In the genomic region with DNA sequence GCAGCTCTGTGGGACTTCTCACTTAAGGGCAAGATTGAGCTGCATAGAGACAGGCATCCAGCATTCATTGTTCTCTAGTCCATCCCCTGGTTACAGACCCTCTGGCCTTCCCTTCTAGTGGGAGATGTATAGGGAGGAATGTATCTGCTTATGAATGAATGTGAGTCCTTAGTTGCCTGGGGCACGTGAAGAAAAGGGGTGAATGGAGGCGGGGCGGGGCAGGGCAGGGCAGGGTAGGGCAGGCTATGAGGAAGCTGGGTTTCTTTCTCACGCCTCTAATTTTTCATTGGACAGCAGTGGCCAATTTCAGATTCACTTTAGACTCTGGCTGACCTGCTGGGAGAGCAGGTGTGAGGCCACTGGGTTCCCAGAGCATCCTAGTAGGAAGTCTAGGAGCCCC, we compare ENCODE assay signal across 12 mouse cellular contexts. TPM values are rescaled to one million over a fixed set of nuclear protein-coding genes. Genes with fewer than 3 reads are reported as not detected.
A peak's percentile ranks its signal among the peaks of the same experiment; 100 is the strongest.
DNase-seq lines count a peak whose midpoint lies in the region; ATAC-seq and TF ChIP-seq lines count a peak whose summit lies in the region.
"Had no signal": no experiment of that assay in that cellular context is flagged by ENCODE, and none has a peak within 500 bp of the region (broad histone marks: within the 10 kb centered on the region; RNA-seq: fewer than 3 reads in every experiment).

No protein-coding gene starts in this region.

- peak; percentile 31 for DNase-seq in R1 (ENCODE audit: low read depth, low spot score)
- DNase-seq in hindbrain, postnatal 0 days (ENCODE audit: low spot score): no peak
- DNase-seq in retina, postnatal 1 day: no peak
- DNase-seq in adrenal gland, adult 8-10 months: no peak
- no peak for DNase-seq in layer of hippocampus, adult 9-10 months (ENCODE audit: low spot score)
- DNase-seq: gastrocnemius, postnatal 36 days; heart, postnatal 14 days had no signal

- no peak for TF ChIP-seq CTCF in hindbrain, postnatal 0 days (IDR thresholded peaks at IDR 0.05; ENCODE audit: low read depth)

- ATAC-seq in forebrain, embryonic 13.5 days: no peak; the same call in 1 of the 2 replicates
- peak; percentile 4; the same call in 1 of the 2 replicates for ATAC-seq in hindbrain, postnatal 0 days
- peak; percentile 25; the same call in 1 of the 2 replicates for ATAC-seq in midbrain, embryonic 15.5 days (replicated peaks)
- no peak for ATAC-seq in inflammation-experienced regulatory T-cells, adult 6 months

- H3K9me3 ChIP-seq in forebrain, embryonic 13.5 days (replicated peaks): no peaks in the 10 kb centered on the region
- no peaks in the 10 kb centered on the region for H3K9me3 ChIP-seq in hindbrain, postnatal 0 days (ENCODE audit: low read length)
- H3K9me3 ChIP-seq in midbrain, embryonic 15.5 days: no peaks in the 10 kb centered on the region
- H3K9me3 ChIP-seq: liver, embryonic 15.5 days had no signal

- no peak overlapping the region for H3K4me3 ChIP-seq in forebrain, embryonic 13.5 days
- peak overlapping the region; percentile 46; the same call in 1 of the 2 replicates for H3K4me3 ChIP-seq in hindbrain, postnatal 0 days (ENCODE audit: low read length)
- peak overlapping the region; percentile 55 for H3K4me3 ChIP-seq in midbrain, embryonic 15.5 days
- H3K4me3 ChIP-seq: liver, embryonic 15.5 days had no signal

- H3K9ac ChIP-seq in forebrain, embryonic 13.5 days: no peak overlapping the region
- H3K9ac ChIP-seq in hindbrain, postnatal 0 days (replicated peaks; ENCODE audit: low read length): peak overlapping the region; percentile 52; the same call in 1 of the 2 replicates
- H3K9ac ChIP-seq in midbrain, embryonic 15.5 days: peak overlapping the region; percentile 59
- H3K9ac ChIP-seq: liver, embryonic 15.5 days had no signal

- H3K36me3 ChIP-seq in forebrain, embryonic 13.5 days (ENCODE audit: poor library complexity, severe bottlenecking): no peaks in the 10 kb centered on the region
- no peaks in the 10 kb centered on the region for H3K36me3 ChIP-seq in hindbrain, postnatal 0 days (ENCODE audit: insufficient read depth, low read length)
- no peaks in the 10 kb centered on the region for H3K36me3 ChIP-seq in midbrain, embryonic 15.5 days (replicated peaks)
- H3K36me3 ChIP-seq: liver, embryonic 15.5 days had no signal

- WGBS in forebrain, embryonic 13.5 days: 44% methylated on average over 4 of the region's 4 CpGs
- 39% methylated on average over 4 of the region's 4 CpGs for WGBS in hindbrain, postnatal 0 days
- WGBS in midbrain, embryonic 15.5 days: 57% methylated on average over 4 of the region's 4 CpGs

- H3K27me3 ChIP-seq in forebrain, embryonic 13.5 days: peaks cover 28% of the 10 kb centered on the region
- H3K27me3 ChIP-seq in hindbrain, postnatal 0 days (ENCODE audit: insufficient read depth, low read length): no peaks in the 10 kb centered on the region
- H3K27me3 ChIP-seq in midbrain, embryonic 15.5 days (replicated peaks): peaks cover 15% of the 10 kb centered on the region

- peak overlapping the region; percentile 68 for H3K4me2 ChIP-seq in forebrain, embryonic 13.5 days
- peak overlapping the region; percentile 86 for H3K4me2 ChIP-seq in hindbrain, postnatal 0 days (ENCODE audit: low read depth, low read length)
- peak overlapping the region; percentile 91 for H3K4me2 ChIP-seq in midbrain, embryonic 15.5 days

- no peak overlapping the region for H3K27ac ChIP-seq in forebrain, embryonic 13.5 days
- no peak overlapping the region for H3K27ac ChIP-seq in hindbrain, postnatal 0 days
- H3K27ac ChIP-seq in midbrain, embryonic 15.5 days: no peak overlapping the region
- H3K27ac ChIP-seq: liver, embryonic 15.5 days had no signal

- peaks cover 13% of the 10 kb centered on the region for H3K4me1 ChIP-seq in forebrain, embryonic 13.5 days
- no peaks in the 10 kb centered on the region for H3K4me1 ChIP-seq in hindbrain, postnatal 0 days (ENCODE audit: insufficient read depth, low read length)
- H3K4me1 ChIP-seq in midbrain, embryonic 15.5 days: peaks cover 18% of the 10 kb centered on the region
- H3K4me1 ChIP-seq: liver, embryonic 15.5 days had no signal

RNA-seq across cellular contexts. Expression of gene Adamts16, which starts 0.5 kb away (rescaled TPM):
- polyA plus RNA-seq in forebrain, embryonic 13.5 days (2015; fragmentation: Nextera tagmentation; extraction: Ambion mirVana): 0.18 and 0.21 TPM in 2 replicates
- total RNA-seq in hindbrain, postnatal 0 days (2014; rRNA removed): 4.5 and 4.7 TPM in 2 replicates
- polyA plus RNA-seq in hindbrain, postnatal 0 days (2015; fragmentation: Nextera tagmentation; extraction: Ambion mirVana): 2.4 and 2.9 TPM in 2 replicates
- 1.9 and 2.4 TPM in 2 replicates for polyA plus RNA-seq in midbrain, embryonic 15.5 days (2015; fragmentation: Nextera tagmentation; extraction: Ambion mirVana)
- not detected for polyA plus RNA-seq in inflammation-experienced regulatory T-cells, adult 6 months (2017; shearing (Covaris generic))
- under 1 TPM in 3 of 4 experiments, not detected in 1; 0.09 to 0.43 (median 0.12) TPM for total RNA-seq in adrenal gland, adult 8-10 months (2022)
- total RNA-seq: megakaryocyte progenitor cell, adult 5-6 weeks had no signal

Comparison
In these comparisons a context has a peak if more than half of its experiments do, and no peak if none do; other contexts are left out.
1. ATAC-seq: peak in hindbrain, postnatal 0 days (single experiment) and midbrain, embryonic 15.5 days (single experiment); none in forebrain, embryonic 13.5 days (single experiment) and inflammation-experienced regulatory T-cells, adult 6 months (single experiment).
2. Peak in every context shown above with its lines, with median percentiles within 50 percentile points of each other: H3K4me2 ChIP-seq.